Mouse (Mus musculus) large intestine, adult 2 months (tissue): Measurements from ENCODE around the gene Upf1. TPM values are rescaled to one million over a fixed set of nuclear protein-coding genes. Genes with fewer than 3 reads are reported as not detected.
A peak's percentile ranks its signal among the peaks of the same experiment; 100 is the strongest.

Source experiments
- DNase-seq: peaks from one replicate; pipeline ENCODE4 v3.0.0-alpha.2; 2012; ENCODE audit warnings: low read depth, low spot score
- WGBS: fragments of 180-500 bp; shearing (Covaris S2); methylation state at CpG from one replicate; pipeline ENCODE4 v1.1.7; 2018; 5-methylcytosine and 5-hydroxymethylcytosine counted together
- polyA plus RNA-seq: library from polyadenylated mRNA; depleted of rRNA; stranded (reverse); fragments of >200 nt; gene quantifications from 2 replicates; pipeline ENCODE4 v1.2.3, GENCODE M21; 2012; rRNA removed

Gene Upf1
- 24.5 and 35.3 TPM in 2 replicates for polyA plus RNA-seq

DNA sequence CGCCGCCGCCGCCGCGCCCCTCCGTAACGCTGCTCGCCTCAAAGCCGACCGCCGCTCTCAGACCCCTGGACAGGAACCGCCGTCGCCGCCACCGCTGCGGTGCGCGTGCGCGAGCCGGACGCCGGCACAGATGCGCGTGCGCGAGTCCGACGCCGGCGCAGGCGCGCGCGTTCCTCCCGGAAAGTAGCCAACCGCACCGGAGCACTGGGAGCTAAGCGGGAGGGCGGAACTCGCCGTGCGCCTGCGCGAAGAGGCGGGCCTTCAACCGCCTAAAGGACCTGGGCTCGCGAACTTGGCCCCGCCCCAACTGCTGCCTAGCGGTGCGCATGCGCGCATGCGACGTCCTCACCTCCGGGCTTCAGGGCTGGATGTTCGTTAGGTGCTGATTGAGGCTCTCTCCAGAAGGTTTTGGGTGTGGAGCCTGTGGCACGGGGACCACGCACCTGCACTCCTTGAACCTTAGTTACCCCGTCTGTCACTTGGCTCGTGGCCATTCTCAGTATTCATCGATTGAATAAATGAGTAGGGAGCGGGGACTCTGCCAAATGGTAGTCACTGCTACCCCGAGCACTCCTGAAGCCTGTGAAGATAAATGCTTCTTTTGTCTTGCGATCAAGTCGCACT lies at the start of gene Upf1:
Gene Upf1 (minus strand): TSS at position 85 of the 624 bp plus-strand sequence.
- WGBS, result under 1% methylated on average over 67 of the region's 69 CpGs
- DNase-seq, result peak; percentile 96

DNA sequence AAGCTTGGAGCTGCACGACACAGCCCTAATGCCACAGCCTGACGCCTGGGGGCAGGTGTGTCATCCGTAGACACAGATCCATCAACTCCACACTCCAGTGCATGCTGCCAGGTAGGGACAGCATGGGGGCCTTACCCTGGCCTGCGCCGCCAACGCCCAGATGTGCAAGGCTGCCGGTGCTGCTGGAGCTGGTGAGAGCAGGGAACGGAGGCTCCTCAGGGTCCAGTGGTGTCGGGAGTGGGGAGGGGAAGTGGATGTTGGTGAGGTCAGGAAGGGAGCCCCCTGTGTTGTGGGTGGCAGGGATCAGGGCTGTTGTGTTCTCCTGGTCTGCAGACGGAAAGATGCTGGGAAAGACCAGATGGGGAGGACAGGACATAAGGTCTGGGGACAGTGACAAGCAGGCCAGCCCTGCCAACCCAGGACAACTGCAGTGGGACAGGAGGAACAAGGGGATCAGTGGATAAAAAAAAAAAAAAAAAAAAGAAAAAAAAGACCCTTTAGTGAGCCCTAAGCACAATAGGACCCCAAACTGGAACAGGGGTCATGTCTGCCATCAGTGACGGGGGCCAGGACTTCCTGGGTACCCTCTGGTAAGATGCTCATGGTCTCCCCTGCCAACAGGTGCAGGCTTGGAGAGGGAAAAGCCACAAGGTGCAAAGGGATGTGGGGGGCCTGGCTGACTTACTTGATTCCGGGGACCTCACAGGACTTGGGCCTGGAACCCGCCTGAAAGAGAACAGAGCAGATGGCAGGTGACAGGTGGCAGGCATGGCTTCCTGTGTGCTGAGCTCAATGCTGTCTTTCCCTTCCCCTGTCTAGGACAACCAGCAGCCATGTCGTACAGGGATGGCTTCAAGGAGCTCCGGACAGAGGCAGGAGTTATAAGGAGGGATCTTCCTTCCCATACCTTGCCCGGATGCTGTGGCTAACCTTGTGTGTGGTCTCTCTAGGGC lies 44.8 kb upstream of the Upf1 start:
- DNase-seq, result no peak
- WGBS, result 90% methylated on average over 16 of the region's 16 CpGs

DNA sequence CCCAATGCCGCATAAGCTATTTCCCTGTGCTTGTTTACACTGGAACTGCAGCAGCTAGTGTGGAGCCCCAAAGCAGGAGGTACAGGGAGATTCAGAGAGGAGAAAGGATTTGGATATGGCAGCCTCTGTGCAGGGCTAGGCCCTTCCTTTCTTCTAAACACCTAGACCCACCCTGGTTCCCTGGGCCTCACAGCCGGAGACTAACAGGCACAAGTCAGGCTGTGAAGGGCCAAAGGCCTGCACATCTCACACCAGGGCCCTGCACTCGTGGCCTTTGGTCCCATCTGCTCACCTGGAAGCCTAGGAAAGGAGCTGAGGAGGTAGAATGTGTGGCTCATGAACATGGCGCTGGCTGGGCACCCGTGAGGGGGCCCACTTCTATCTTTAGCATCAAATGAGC lies 43.1 kb upstream of the Upf1 start:
- DNase-seq, result no peak
- WGBS, result 52% methylated on average over 5 of the region's 5 CpGs

DNA sequence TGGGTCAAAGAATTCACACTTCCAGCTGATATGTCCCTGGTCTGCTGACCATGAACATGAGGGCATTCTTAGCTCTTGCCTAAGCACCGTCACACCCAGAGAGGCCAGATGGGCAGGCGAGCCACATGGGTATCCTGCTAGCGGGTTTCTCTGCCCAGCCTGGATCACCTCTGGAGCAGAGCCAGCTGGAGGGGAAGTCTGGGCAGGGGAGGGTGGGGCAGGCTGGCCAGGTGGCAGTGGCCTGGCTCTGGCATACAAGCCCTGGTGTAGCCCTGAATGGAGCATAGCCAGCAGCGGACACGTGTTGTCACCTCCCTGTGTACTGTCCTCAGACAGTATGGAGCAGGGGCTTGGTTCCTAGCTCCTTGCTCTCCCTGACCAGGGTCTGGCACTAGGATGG lies 42.6 kb upstream of the Upf1 start:
- WGBS, result 30% methylated on average over 5 of the region's 5 CpGs
- DNase-seq, result peak; percentile 55

DNA sequence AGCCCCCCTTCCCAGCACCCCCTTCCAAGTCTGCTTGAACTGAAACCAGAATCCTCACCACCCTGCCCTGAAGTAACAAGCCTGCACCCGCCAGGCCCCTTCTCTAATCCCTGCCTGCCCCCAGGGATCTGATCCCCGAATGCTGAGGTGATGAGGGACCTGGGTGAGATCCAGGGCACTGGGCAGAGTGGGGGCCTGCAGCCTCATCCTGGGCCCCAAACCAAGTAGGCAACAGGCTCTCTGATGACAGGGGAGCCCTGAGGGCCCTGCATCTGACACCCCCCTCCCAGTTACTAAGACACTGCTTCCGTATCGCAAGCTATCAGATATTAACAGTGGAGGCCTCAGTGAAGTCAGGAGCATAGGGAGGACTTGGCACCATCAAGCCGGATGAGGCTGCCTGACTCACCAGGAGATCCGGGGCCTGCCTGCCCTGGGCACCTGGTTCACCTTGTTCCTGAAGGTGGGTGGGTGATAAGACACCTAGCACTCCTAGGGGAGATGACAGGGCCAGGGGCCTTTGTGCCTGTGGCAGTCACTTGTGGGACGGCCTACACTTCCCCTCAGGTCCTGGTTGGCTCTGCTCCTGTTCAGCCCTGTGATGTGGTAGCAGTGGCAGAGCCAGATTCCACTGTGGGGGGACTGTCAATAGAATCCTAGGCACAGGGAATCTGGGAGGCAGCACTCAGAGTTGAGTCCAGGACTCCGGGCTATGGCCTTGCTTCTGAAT lies 41.4 kb upstream of the Upf1 start:
- no peak for DNase-seq
- 94% methylated on average over 8 of the region's 8 CpGs for WGBS

DNA sequence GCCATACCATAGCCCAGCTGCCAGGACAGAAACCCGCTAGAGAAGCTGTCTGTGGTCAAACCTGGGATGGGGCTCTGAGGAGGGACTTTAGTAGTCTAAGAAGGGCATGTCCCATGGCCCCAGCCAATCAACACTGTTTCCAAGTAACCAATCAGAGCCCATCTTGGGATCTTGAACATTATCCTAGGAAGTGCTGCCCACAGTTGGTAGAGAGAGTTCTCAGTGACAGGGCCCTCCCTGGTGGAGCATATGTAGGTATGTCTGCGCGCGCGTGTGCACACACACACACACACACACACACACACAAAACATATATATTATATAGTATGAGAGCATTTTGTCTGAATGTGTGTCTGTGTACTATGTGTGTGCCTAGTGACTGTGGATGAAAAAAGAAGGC lies 40.0 kb upstream of the Upf1 start:
- WGBS, result 94% methylated on average over 5 of the region's 5 CpGs
- DNase-seq, result no peak

DNA sequence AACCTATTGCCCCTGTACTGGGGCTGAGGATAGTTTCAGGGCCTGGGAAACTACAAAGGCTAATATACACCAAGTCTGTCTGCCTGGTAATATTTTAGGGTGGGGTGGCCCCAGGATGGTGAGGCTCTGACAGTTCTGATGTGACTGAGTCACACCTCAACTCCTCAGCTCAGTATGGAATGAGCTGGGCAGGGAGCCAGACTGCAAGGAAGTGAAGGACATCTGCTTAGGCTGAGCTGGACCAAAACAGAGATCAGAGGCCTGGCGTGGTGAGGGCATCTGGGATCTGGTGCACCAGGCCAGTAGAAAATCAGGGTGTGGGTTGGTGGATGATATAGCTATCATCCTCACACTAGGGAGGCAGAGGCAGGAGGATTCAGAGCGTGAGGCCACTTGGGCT lies 36.6 kb upstream of the Upf1 start:
- WGBS, result 62% methylated on average over 2 of the region's 2 CpGs
- DNase-seq, result no peak

- DNase-seq, result no peak
- 38% methylated on average over 3 of the region's 3 CpGs for WGBS
These were observed 30.2 kb upstream of the Upf1 start for GRCm38 (mm10) chr8:70383287-70383686.

DNA sequence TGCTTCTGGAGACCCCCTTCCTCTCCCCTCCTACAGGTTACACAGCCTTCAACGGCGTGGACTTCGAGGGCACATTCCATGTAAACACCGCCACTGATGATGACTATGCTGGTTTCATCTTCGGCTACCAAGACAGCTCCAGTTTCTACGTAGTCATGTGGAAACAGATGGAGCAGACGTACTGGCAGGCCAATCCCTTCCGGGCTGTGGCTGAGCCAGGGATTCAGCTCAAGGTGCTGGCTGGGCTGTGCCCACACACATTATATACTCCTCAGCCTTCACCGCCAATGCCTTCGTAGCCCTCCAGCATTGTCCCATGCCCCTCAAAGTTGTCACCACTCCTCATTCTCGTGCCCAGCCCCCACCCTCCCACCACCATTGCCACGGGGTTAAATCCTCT lies 27.0 kb upstream of the Upf1 start:
- DNase-seq, result no peak
- 73% methylated on average over 12 of the region's 12 CpGs for WGBS

DNA sequence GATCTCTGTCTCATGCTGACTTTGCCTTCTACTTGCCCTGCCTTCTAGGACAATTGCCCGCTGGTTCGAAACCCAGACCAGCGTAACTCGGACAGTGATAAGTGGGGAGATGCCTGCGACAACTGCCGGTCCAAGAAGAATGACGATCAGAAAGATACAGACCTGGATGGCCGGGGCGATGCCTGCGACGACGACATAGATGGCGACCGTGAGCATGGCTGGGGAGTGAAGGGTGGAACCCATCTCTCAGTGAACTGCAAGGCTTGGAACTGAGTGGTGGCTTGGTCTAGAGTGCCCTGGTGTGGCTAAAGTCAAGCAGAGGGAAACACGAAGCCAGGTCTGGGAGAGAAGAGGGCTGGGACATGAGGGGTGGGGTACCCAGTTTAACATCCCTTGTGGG lies 24.0 kb upstream of the Upf1 start:
- 19% methylated on average over 15 of the region's 15 CpGs for whole genome bisulfite sequencing
- DNase-seq, result no peak

DNA sequence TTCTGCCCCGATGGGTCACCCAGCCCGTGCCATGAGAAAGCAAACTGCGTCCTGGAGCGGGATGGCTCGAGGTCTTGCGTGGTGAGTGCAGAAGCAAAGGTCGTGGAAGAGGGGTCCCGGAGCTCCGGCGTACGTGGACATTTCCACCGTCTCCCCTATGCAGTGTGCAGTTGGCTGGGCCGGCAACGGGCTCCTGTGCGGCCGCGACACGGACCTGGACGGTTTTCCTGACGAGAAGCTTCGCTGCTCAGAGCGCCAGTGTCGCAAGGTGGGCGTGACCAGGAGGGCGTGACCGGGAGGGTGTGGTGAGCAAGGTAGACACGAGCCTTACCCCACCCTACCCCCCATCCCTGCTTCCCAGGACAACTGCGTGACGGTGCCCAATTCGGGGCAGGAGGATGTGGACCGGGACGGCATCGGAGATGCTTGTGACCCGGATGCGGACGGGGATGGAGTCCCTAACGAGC lies 23.2 kb upstream of the Upf1 start:
- no peak for DNase-seq
- 3% methylated on average over 37 of the region's 37 CpGs for WGBS

DNA sequence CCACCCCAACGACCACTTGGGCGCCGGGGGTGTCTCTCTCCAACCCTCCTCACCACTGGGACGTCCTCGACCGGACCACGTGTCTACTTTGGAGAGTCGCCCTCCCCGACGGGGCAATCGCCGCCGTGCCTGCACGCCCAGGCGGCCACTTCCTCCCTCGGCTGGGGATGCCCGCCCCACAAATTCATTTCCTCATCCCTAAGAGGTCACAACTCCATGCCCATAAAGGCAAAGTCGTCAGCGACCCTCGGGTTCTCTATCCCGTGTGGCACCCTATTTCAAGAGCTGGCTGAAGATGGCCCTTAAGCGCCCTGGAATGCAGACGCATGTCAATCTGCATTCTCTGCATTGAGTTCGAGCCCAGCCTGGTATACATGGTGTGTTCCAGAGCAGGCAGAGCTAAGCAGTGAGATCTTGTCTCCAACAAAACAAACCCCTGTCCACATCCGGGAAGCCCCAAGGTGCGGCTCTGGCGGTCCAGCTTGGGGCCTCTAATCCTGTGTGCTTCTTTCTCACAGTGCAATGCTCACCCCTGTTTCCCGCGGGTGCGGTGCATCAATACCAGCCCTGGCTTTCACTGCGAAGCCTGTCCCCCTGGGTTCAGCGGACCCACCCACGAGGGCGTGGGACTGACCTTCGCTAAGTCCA lies 22.3 kb upstream of the Upf1 start:
- 3% methylated on average over 35 of the region's 35 CpGs for WGBS
- no peak for DNase-seq

DNA sequence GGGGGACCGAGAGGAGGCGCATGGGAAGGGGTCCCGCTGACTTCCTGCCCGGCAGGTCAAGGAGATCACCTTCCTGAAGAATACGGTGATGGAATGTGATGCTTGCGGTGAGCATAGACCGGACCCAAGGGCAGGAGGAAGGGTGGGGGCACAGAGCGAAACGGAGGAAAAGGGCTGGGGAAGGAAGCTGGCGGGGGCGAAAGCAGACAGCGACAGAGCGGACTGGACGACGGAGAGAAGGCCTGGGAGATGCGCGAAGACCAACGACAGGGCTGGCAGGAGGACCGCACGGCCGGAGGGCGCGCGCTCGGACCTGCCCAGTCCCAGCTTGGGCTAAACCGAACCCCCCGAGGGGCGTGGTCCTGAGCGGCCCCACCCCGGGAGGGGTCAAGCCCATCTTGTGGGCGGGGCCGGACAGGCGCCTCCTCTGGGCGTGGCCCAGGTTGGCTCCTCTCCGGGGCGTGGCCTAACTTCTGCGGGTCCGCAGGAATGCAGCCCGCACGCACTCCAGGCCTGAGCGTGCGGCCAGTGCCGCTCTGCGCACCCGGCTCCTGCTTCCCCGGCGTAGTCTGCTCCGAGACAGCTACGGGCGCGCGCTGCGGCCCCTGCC lies 21.3 kb upstream of the Upf1 start:
- WGBS, result under 1% methylated on average over 53 of the region's 53 CpGs
- DNase-seq, result no peak

- no peak for DNase-seq
- WGBS, result 5% methylated on average over 47 of the region's 47 CpGs
These were observed 20.6 kb upstream of the Upf1 start, which contains the start of gene Comp for GRCm38 (mm10) chr8:70373397-70374317. Gene Comp (plus strand): TSS chr8:70373558.

DNA sequence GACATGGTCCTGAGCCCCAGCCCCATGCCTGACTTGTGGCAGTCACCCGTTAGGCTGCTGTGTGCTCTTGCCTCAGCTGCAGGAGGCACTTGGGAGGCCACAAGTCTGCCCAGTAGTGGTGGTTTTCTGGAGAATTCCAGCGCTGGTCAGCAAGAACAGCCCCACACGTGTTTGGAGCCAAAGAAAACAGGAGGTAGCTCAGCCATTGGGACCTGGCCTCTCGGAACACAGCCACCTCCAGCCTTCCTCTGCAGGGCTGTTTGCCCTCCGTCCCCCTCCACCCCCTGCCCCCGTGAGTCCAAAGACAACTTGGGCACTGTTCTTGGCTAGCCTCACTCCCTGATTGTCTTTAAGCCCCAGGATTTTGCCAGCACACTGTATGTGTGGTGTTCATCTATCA lies 18.9 kb upstream of the Upf1 start:
- 66% methylated on average over 6 of the region's 6 CpGs for WGBS
- no peak for DNase-seq

DNA sequence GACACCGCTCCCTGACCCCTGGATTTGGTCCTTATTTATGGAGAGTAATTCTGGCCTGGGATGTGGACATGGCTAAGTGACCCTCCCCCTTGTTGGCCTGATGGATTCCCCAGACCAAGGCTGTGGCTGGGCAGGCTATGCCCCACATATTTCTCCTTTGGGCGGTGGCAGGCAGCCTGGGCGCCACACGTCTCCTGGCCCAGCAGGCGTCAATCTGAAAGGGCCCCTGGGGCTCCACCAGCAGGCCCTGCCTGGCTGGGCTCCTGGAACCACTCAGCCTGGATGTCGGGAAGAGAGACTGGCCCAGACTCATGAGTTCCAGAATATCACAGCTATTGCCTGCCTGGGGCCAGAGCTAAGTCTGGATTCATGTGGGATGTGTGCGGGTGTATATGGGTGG lies 17.4 kb upstream of the Upf1 start:
- DNase-seq, result no peak
- WGBS, result 92% methylated on average over 7 of the region's 7 CpGs

DNA sequence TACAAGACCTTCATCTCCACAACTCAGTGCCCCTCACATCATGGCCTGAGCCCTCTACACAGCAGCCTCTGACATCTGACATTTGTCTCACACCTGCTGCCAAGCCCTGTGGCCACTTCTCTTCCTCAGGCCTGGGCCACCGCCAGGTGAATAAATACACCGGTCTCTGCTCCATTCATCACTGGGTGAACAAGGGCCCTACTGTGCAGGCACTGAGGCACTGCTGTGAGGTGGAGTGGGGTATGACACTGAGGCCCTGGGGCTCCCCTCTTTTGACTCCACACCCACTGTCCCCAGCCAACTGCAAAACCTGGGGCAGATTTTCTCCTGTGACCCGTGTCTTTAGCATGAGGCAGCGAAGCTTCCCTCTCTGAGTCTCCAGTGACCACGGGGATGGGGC lies 13.5 kb upstream of the Upf1 start:
- 59% methylated on average over 5 of the region's 5 CpGs for WGBS
- no peak for DNase-seq

GRCm38 (mm10) chr8:70364066-70364465 lies 11.0 kb upstream of the Upf1 start:
- WGBS, result 17% methylated on average over 5 of the region's 5 CpGs
- no peak for DNase-seq
